In the genomic region with DNA sequence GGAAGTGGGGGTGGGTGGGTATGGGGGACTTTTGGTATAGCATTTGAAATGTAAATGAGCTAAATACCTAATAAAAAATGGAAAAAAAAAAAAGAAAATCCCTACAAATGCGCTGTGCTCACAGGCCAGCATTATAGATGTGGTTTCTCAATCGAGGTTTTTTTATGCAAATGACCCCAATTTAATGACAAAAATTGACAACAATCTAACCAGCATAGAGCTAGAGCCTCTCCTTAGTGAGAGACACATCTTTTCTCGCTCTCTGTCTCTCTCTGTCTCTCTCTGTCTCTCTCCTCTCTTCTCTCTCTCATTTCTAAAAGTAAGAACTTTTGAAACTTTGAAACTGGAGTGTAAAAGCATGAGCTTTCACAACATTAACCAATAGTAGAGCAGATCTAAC, we compare ENCODE assay signal across 21 mouse cellular contexts.
"Had no signal": no experiment of that assay in that cellular context is flagged by ENCODE, and none has a peak within 500 bp of the region (broad histone marks: within the 10 kb centered on the region; RNA-seq: fewer than 3 reads in every experiment).

No protein-coding gene starts in this region.

- H3K9me3 ChIP-seq: limb, embryonic 10.5 days; limb, embryonic 13.5 days; liver, embryonic 12.5 days; liver, embryonic 15.5 days; lung, embryonic 15.5 days; megakaryocyte, embryonic 14.5 days; stomach, embryonic 15.5 days had no signal

- DNase-seq: kidney, adult 2 months; kidney, postnatal 25 days; layer of hippocampus, adult 9-11 months; liver; lung, adult 18-20 months; lung, postnatal 10 days; lung, postnatal 36 days; retina, postnatal 1 day; right cerebral cortex, postnatal 25 days; spleen, adult 18-20 months; thymus, postnatal 25 days had no signal

- ATAC-seq: intestine, postnatal 0 days; liver, embryonic 12.5 days had no signal

- H3K4me3 ChIP-seq: layer of hippocampus, adult 2 months; limb, embryonic 10.5 days; limb, embryonic 13.5 days; liver, embryonic 12.5 days; liver, embryonic 15.5 days; lung, embryonic 15.5 days; megakaryocyte, embryonic 14.5 days; stomach, embryonic 15.5 days had no signal

- H3K36me3 ChIP-seq: limb, embryonic 10.5 days; limb, embryonic 13.5 days; liver, embryonic 12.5 days; liver, embryonic 15.5 days; lung, embryonic 15.5 days; stomach, embryonic 15.5 days had no signal

- H3K9ac ChIP-seq: limb, embryonic 13.5 days; liver, embryonic 12.5 days; liver, embryonic 15.5 days; lung, embryonic 15.5 days; stomach, embryonic 15.5 days had no signal

- H3K27ac ChIP-seq: kidney, postnatal 0 days; layer of hippocampus, adult 2 months; limb, embryonic 10.5 days; limb, embryonic 13.5 days; liver, embryonic 12.5 days; liver, embryonic 15.5 days; lung, embryonic 15.5 days; stomach, embryonic 15.5 days had no signal

- H3K4me2 ChIP-seq: limb, embryonic 13.5 days; liver, embryonic 12.5 days; liver, embryonic 15.5 days; lung, embryonic 15.5 days; stomach, embryonic 15.5 days had no signal

- H3K4me1 ChIP-seq: limb, embryonic 10.5 days; limb, embryonic 13.5 days; liver, embryonic 12.5 days; liver, embryonic 15.5 days; lung, embryonic 15.5 days; megakaryocyte, embryonic 14.5 days; stomach, embryonic 15.5 days had no signal

- H3K27me3 ChIP-seq: limb, embryonic 13.5 days; liver, embryonic 12.5 days; liver, embryonic 15.5 days; lung, embryonic 15.5 days; megakaryocyte, embryonic 14.5 days; stomach, embryonic 15.5 days had no signal
